Mouse (Mus musculus) layer of hippocampus, postnatal 10 days (tissue): ENCODE results near the gene Eef1akmt2. TPM values are rescaled to one million over a fixed set of nuclear protein-coding genes. Genes with fewer than 3 reads are reported as not detected.

Source experiments
- DNase-seq, 2 experiments: peaks; one replicate each; pipeline ENCODE4 v3.0.0; 2021; ENCODE audit warnings: low spot score in 2 of 2
- total RNA-seq, 2 experiments: library from RNA; stranded (reverse); gene quantifications; 2 replicates each; pipeline ENCODE4 v1.2.3; 2021

Gene Eef1akmt2
- total RNA-seq, 2 experiments from 2014 or later = 37.9 to 42.1 TPM

DNA sequence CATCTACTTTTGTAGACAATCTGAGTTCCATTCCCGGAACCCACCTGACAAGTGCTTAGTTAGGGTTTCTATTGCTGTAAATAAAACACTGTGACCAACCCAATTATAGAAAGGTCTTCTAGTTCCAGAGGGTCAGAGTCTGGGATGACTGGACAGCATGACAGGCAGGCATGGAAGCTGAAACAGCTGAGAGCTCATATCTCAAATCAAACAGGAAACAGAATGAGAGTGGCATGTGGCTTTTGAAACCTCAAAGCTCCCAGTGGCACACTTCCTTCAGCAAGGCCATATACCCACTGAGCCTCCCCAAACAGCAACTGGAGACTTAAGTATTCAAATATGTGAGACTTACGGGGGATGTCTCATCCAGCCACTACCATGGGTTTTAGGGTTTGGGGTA lies 20.6 kb upstream of the Eef1akmt2 start:
- no peak for DNase-seq

DNA sequence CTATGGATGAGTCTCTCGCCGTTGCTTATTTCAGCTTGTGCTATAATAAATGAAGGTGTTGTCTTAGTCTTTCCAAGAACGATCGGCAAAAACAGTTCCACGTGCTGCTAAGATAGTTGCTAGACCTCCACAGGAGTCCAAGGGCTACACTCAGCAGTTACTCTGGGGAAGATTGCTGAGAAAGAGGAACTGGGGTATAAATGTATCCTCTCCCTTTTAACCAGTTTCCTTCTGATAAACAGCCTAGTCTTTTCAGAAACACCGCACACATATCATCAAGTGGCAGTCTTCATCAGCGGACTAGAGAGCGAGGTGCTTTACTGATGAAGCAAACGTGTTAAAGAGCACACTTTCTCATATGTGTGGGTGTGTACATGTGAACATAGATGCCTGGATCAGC lies 13.8 kb upstream of the Eef1akmt2 start:
- no peak for DNase-seq

DNA sequence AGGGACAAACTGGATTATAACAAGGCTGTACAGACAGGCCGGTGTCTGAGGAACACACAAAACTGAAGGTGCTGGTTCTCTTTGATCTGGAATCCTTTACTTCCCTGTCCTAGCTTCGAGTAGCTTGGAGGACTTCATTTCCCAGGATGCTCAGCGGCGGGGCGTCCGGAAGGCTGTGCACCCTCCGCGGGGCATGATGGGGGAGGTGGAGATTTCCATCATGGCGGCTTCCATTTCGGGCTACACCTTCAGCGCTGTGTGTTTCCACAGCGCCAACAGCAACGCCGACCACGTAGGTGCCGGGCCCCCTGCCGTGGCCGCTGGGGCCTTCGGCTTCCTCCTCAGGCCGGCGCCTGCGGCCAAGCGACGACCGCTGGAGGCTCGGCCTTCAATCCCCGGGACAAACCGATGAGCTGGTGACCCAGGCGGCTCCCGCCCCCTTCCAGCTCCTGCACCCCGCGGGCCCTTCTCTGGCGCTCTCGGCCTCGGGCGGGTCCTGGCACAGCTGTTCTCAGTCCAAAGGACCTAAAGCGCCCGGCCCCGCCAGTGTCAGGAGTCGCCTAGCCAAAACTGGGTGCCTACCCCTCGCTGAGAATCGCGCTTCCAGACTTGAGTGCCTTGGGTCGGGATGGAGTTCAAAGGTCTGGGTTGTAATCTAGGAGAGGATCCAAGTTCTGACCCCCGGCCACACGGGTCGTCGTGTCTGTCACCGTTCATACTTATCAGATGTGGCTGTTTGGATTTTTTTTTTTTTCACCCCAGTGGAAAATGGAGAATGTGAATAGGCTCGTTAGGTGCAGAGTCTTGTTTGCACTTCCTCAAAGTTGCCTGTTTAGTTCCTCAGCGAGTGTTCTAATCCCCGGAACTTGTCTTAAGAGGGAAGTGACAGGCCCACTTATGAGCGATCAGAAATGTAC lies 6.8 kb upstream of the Eef1akmt2 start, which contains the start of gene Abraxas2:
TSS of gene Abraxas2 (plus strand) at position 184 of the 917 bp plus-strand sequence.
- peak; percentile 87 to 92 for DNase-seq

DNA sequence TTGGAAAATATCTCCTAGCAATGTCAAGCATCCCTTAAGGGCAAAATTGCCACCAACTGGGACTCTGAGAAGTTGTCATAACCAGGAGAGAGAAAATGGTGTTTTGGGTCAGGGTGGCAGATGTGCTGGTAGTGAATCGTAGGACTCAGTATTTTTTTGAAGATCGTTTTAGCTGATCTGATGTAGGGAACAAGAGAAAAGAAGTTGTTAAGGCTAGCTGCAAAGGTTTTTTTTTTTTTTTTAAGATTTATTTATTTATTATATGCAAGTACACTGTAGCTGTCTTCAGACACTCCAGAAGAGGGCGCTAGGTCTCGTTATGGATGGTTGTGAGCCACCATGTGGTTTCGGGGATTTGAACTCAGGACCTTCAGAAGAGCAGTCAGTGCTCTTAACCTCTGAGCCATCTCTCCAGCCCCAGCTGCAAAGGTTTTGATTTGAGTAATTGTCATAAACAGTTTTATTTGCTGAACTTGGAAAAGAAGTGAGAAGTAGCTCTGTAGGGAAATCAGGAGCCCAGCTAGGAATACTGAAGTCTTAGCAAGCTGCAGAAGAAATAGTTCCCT lies 5.7 kb upstream of the Eef1akmt2 start:
- no peak for DNase-seq

DNA sequence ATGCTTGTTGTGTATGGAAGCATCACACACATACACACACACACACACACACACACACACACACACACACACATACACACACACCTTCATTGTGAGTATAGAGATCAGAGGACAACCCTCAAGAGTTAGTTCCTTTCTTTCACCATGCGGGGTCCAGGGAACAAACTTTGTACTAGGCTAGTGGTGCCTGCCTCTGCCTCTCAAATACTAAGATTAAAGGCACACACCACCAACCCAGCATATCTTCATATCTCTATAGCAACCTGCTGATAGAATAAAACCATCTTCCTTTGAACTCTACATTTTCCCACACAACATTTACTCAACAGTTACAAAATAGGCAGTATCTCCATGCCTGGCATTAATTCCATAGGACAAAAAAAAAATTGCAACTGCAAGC lies 3.6 kb upstream of the Eef1akmt2 start:
- DNase-seq = no peak

DNA sequence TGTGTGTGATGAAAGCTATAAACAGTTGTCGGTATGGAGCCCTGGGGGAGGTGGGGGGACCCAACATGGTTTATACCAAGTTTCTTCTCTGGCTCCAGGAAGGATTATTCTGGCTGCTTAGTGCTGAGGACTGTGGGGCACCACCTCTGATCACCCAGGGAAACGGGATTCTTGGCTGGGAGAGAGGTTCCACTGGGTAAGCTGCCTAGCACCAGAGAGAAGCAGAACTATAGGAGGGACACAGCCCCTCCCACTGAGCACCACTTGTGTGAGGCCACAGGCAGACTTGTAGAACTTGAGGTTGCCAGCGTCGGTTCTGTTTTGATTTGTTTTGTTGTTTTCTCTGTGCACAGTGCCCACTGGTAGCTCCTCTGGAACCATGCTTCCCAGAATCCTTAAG lies 1.5 kb upstream of the Eef1akmt2 start:
- DNase-seq = peak; percentile 17 to 29

DNA sequence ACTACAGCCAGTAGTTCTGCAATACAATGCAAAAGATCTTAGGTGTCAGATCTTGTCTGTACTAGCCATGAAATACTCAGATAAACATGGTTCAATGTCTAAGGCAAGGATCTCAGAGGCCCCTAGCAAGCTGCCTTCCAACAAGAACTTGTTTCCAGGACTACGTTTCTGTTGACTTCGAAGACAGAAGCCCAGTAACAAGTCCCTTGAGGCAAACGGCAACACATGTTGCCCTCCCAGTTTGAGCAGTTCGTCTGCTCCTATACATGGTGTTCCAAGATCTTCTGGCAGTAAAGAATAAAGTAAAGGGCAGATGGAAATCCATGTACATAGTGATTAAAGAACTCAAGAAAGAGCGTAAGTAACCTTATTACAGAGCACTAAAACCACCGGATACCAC lies 888 bp upstream of the Eef1akmt2 start:
- no peak for DNase-seq

DNA sequence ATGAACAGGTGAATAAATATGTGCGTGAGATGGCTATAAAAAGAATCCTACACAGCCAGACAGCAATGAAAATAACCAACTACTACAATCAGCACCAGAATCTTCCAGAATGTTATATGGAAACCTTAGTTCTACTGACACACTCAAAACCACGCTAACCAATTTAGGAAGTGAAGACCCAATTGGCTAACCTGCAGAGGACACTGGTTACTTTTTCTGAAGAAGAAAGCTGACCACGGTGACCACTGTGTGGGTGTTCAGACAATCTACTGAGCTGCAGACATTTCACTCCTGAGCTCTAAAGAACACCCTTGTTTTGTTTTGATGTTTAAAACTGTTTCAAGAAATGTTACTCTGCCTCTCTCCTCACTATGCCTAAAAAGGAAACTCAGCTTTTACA lies 9.3 kb downstream of the Eef1akmt2 start:
- no peak for DNase-seq

DNA sequence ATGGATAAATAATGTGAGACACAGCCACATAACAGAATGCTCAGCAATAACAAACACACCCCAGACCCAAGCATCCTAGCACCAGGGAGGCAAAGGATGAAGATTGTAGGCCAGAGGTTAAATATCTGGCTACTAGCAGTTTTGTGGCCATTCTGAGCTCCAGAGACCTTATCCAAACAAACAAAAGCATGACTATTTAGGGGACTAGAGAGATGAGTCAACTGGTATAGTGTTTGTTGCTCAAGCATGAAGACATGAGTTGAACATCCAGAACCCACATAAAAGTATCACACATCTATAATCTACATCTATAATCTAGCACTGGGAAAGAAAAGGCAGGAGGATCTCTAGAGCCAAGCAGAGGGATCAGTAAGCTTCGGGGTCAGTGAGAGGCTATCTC lies 10.0 kb downstream of the Eef1akmt2 start:
- DNase-seq = no peak

DNA sequence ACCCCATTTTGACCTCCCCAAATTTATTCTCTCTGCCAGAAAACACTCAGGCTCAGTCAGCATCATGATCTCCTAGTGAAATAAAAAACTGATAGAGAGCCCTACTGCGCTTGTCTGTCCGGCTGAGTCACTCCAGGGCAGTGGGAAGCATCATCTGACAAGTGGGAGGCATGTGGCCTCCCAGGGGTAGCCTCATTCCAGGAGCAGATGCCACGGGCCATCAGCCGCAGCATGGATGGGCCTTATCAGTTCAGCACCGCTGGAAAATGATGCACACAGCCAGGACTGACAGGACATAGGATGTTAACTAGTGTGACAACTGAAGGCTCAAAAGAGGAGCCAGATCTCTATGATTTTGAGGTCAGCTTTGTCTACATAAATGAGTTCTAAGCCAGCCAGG lies 11.2 kb downstream of the Eef1akmt2 start:
- DNase-seq = no peak

DNA sequence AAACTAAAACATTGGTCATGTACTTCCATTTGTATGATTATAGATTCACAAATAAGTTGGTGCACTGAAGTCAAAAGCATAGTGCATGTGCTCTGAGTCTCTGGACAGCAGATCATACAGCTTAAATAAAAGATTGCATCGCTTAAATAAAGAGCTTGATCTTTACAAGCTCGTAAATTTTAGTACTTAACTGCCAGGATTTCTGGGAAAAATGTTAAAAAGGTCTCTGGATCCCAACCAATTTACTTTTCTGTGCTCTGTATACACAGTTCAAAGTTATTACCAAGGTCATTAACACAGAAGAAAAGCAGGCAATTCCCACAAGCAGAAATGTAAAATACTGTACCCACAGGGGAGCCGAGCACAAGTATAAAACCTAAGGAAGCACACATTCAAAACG lies 21.5 kb downstream of the Eef1akmt2 start:
- DNase-seq = no peak

DNA sequence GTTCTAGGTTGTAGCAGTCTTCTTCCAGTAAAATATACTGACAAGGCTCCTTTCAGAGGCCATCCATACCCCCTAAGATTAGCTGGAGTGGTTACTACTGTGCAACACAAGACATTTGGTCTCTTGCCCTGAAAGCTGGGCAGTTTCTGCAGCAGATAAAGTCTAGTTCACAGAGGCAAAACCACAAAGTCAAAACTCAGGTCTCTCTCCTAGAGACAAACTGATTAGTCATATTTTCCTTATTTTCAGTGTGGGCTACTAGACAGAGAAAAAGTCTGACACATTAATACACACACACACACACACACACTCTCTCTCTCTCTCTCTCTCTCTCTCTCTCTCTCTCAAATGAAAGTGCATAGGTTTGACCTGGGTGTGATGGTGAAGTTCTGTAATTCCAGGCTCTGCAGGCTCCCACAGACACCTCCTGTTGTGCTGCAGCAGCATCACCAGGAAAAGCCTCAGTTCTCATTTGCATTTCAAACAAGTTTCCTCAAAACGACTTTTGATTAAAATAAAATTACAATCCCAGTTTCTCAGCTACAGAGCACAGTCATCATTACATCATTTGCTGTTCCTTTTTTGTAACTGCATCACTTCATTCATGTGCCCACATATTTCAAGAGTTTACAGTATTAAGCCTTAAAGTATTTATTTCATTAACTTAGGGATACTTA lies 28.0 kb downstream of the Eef1akmt2 start:
- no peak for DNase-seq

DNA sequence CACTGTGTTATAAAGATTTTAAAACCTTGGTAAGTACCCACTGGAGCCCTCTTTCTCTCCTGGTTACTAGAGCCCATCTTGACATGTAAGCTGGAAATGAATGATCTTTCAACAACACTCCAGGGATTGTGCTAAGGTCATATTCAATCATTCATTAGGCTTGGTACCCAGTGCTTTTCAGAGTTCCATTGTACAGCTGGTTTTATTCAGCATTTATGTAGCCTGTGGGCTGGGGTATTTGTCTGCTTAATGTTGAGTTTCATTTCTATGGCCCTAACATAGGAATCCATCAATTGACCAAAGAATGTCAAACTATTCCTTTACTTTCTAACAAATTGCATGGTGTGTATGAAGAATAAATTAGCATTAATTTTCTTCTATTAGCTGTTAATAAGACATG lies 28.6 kb downstream of the Eef1akmt2 start:
- no peak for DNase-seq

DNA sequence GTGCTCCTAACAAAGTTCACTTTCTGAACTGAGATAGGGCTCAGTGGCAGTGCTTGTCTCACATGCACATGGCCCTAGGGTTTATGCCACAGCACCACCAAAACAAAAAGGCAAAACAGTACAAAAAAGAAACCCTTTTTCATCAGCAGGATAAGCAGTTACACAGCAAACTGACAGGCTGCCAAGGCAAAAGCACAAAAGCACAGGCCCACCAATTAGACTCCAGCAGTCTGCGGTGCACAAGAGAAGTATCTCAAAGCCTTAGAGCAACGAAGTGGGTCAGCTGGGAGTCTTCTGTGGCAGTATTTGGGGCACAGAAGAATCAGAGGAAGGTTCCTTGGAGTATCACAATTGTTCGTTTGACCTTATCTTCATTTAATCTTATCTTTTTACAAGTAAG lies 31.8 kb downstream of the Eef1akmt2 start:
- no peak for DNase-seq

DNA sequence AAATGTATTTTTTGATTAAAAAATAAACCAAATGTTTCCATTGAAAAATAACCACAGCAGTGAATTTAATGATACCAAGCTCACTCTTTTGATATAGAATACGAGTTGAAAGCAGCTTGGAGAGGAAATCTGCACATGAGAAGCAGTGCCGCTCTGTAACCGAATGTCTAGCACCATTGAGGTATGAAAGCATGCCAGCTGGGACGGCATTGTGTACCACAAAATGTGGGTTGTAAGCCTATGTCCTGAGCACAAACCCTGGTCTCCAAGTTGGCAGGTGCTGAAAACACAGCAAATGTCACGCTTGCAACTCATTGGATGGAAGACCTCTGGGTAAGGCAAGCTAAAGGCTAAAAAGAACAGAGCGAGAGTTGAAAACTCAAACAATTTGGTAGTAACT lies 35.4 kb downstream of the Eef1akmt2 start:
- DNase-seq = no peak

DNA sequence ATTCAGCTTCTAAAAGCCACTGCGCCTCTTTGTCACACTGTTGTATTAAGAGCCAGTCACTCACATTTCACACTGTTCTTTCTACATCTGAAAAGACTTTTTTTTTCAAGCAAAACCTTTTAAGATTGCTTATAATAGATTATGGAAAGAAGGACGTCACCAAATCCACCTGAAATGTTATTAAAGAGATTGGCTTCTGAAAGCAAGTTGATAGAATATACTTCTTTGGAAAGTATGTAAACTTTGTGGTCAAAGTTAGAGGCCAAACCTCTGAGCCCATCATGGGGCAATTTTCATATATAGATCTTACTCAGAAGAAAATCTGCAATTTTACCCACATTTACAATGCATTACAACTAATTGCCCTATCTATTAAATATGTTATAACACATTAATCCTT lies 35.9 kb downstream of the Eef1akmt2 start:
- no peak for DNase-seq

DNA sequence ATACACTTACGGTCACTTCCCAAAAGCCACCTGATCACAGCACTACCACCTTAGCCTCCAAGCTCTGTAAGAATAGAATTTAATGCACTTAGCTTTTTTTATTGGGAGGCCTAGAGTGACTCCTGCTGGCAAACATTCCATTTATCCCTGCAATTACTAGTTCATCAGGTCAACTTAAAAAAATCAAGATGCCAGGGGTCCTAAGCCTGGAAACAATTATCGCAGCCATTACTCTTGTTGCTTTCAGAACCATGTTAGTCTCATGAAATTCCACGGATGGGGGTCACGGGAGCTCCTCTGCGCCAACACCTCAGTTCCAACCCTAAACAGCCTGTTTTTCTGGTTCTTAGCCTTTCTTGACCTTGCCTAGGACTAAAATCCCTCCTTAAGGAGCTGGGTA lies 37.4 kb downstream of the Eef1akmt2 start:
- DNase-seq = no peak

DNA sequence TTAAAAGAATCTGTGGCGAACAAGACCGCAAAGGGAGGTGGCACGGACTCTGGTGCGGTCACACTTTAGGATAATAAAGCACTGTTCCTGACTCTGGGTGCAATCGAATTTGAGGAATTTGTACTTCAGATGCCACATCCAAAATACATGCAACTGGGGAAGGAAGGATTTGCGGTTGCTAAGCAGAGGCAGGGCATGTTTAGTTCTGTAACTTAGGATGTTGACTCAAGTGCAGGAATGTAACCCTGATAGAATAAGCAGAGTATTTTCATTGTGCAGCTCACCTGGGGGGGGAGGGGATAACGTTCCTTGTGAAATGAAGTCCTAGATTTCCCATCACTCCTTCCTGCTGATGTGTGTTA lies 38.4 kb downstream of the Eef1akmt2 start:
- no peak for DNase-seq

DNA sequence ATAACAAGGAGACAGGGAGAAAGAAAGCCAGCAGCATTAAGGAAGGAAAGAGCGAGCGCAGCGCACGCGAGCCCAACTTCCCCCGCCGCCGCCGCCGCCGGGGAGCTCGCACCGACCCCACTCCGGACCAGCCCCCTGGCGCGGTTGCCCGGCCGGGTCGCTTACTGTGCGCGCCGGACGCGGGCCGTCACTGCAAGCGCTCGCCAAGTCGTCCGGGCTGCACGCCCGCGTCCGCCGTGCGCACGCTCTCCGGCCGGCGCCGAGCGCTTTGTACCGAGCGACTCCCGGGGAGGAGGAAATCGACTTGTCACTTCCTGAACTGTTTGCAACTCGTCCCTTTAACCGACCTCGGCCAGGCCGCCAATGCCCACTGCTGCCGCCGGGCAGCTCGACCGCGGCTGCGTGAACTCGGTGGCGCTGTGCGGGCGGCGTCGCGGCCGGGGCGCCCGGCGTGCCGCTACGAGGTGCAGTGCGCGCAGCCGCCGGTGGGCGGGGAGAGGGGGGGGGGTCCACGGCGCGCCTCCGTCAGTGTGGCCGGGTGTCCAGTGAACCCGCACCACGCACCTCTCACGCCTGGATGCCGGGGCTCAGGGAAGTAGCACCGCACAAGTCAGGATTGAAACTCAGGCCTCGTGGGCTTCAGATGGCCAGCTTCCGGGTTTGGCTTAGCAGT lies 38.9 kb downstream of the Eef1akmt2 start, which contains the start of gene Fam53b:
TSS of gene Fam53b (minus strand) at position 471 of the 673 bp plus-strand sequence.
- peak; percentile 68 to 78 for DNase-seq

DNA sequence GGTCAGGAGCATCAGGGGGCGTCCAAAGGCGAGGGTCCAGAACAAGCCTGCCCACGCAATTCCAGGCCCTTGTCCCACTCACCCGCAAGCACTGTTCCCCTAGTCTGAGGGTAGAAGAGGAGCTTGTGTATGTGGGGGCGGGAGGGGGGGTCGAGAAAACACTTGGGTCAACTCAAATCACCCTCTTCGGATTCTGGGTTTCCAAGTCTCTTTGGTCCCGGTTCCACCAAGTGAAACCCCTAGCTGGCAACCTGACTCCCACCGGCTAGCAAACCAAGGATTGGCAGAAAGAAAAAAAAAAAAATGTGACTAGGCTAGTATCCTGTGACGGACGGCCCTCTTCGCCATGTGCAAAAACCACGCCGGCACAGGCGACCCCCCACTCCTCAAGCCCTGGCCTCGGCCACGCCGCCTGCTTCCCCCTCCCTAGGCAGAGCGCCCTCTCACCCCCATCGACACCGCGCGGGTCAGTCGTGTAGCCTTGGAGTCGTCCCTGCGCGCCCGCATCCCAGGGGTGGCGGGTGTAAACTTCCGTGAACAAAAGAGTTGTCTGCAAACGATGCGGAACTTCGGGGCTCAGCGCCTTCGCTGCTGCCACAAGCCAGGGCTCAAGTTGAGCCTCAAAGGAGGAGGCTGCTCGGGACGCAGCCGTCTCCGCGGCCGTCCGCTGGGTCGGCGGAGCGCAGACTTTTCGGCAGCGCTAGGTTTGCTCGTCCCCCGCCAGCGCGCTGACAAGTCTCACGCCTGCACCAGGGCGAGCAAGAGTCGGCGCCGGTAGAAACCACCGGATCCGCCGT lies 39.7 kb downstream of the Eef1akmt2 start:
- peak in 1 of 2 experiments; percentile 64 for DNase-seq
